Mouse (Mus musculus) olfactory bulb, adult 2 months (tissue): ENCODE measurements around the gene Snx20. TPM values are rescaled to one million over a fixed set of nuclear protein-coding genes. Genes with fewer than 3 reads are reported as not detected.

Experiments
- H3K27ac ChIP-seq: fragments of 200-500 bp; 2 replicates; pipeline ENCODE4 v1.5.1; 2012; ENCODE audit warnings: low read depth, low read length; ENCODE audit not compliant: insufficient read depth
- H3K4me1 ChIP-seq: fragments of 200-500 bp; 2 replicates; pipeline ENCODE4 v1.6.1; 2012; ENCODE audit warnings: low read length; ENCODE audit not compliant: control insufficient read depth, insufficient read depth
- H3K4me3 ChIP-seq: fragments of 200-500 bp; 2 replicates; pipeline ENCODE4 v1.5.1; 2012; ENCODE audit warnings: mild to moderate bottlenecking, low read depth, low read length, moderate library complexity; ENCODE audit not compliant: insufficient read depth
- CTCF ChIP-seq: fragments of 200-500 bp; IDR thresholded peaks from 2 replicates; pipeline ENCODE4 v1.5.1; 2012; ENCODE audit warnings: low read depth, mild to moderate bottlenecking, low read length, moderate library complexity; ENCODE audit not compliant: insufficient read depth
- POLR2A ChIP-seq: fragments of 200-500 bp; IDR thresholded peaks from 2 replicates; pipeline ENCODE4 v1.6.1; 2012; ENCODE audit warnings: mild to moderate bottlenecking, low read depth, low read length, moderate library complexity; ENCODE audit not compliant: insufficient read depth
- WGBS: fragments of 180-500 bp; shearing (Covaris S2); methylation state at CpG from one replicate; pipeline ENCODE4 v1.1.7; 2018; 5-methylcytosine and 5-hydroxymethylcytosine counted together
- polyA plus RNA-seq: library from polyadenylated mRNA; stranded (reverse); fragments of >200 nt; gene quantifications from 2 replicates; pipeline ENCODE4 v1.2.4, GENCODE M21; 2012; ENCODE audit warnings: low replicate concordance; ENCODE audit not compliant: missing spikeins, insufficient read depth, insufficient read length

The Snx20 gene
- polyA plus RNA-seq, 1 experiment: not detected

DNA sequence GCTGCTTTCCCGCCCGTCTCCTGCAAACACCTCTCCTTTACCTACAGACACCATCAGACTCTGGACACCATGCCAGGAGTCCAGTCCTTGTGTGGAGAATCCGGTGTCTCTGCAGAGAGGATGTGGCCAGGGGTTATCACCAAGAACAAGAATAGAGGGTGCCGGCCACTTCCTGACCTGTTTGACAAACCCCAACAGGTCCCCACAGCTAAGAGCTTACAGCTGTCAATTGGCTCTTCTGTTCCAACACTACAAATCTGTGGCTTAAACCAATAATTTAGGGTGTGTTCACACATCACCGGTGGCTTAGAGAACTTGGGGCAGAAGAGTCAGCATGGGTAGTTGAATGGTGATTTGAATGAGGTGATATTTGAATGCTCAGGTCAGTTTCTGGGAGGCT is 17.3 kb downstream of the Snx20 start:
- no peak overlapping the region for H3K4me3 ChIP-seq
- WGBS: 88% methylated on average over 5 of the region's 5 CpGs
- H3K4me1 ChIP-seq: peaks cover 3% of the 10 kb centered on the region; the same call in 1 of the 2 replicates
- no peak for TF ChIP-seq CTCF
- no peak for TF ChIP-seq POLR2A
- no peak overlapping the region for H3K27ac ChIP-seq

DNA sequence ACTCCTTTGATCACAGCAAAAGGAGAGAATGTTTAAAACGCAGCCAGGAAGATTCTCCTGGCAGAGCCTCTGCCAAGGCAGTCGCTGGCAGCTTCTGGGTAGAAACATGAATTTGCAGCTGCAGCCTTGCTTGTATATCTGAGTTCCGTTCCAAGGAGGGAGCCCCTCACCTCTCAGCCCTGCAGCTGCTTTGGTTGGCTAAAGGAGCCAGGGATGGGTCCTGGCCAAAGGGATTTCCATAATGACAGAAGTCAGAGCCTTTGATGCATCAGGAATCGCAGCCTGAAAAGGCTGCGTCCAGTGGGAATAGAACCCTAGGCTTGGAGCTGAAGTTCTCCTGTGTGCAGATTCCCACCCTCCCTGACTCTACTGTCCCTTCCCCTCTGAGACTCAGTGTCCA is 20.9 kb downstream of the Snx20 start:
- Histone ChIP-seq H3K4me1 (peaks cover 5% of the 10 kb centered on the region), H3K27ac (no peak overlapping the region), H3K4me3 (no peak overlapping the region)
- TF ChIP-seq CTCF (no peak), POLR2A (no peak)
- 44% methylated on average over 5 of the region's 5 CpGs for WGBS

- TF ChIP-seq CTCF (no peak), POLR2A (no peak)
- no peak overlapping the region for H3K27ac ChIP-seq
- no peak overlapping the region for H3K4me3 ChIP-seq
- H3K4me1 ChIP-seq: peaks cover 13% of the 10 kb centered on the region
- WGBS: 34% methylated on average over 6 of the region's 6 CpGs
Measured at GRCm38 (mm10) chr8:88610271-88610670, 25.7 kb downstream of the Snx20 start.

- Histone ChIP-seq H3K4me1 (peaks cover 11% of the 10 kb centered on the region), H3K27ac (no peak overlapping the region), H3K4me3 (no peak overlapping the region)
- 85% methylated on average over 8 of the region's 8 CpGs for WGBS
- TF ChIP-seq POLR2A: no peak
- no peak for TF ChIP-seq CTCF
Measured at GRCm38 (mm10) chr8:88609036-88609435, 26.9 kb downstream of the Snx20 start.

GRCm38 (mm10) chr8:88605361-88606040 is 30.4 kb downstream of the Snx20 start:
- Histone ChIP-seq H3K27ac (no peak overlapping the region), H3K4me3 (no peak overlapping the region), H3K4me1 (peaks cover 19% of the 10 kb centered on the region)
- TF ChIP-seq POLR2A (no peak), CTCF (no peak)
- 70% methylated on average over 13 of the region's 13 CpGs for WGBS

DNA sequence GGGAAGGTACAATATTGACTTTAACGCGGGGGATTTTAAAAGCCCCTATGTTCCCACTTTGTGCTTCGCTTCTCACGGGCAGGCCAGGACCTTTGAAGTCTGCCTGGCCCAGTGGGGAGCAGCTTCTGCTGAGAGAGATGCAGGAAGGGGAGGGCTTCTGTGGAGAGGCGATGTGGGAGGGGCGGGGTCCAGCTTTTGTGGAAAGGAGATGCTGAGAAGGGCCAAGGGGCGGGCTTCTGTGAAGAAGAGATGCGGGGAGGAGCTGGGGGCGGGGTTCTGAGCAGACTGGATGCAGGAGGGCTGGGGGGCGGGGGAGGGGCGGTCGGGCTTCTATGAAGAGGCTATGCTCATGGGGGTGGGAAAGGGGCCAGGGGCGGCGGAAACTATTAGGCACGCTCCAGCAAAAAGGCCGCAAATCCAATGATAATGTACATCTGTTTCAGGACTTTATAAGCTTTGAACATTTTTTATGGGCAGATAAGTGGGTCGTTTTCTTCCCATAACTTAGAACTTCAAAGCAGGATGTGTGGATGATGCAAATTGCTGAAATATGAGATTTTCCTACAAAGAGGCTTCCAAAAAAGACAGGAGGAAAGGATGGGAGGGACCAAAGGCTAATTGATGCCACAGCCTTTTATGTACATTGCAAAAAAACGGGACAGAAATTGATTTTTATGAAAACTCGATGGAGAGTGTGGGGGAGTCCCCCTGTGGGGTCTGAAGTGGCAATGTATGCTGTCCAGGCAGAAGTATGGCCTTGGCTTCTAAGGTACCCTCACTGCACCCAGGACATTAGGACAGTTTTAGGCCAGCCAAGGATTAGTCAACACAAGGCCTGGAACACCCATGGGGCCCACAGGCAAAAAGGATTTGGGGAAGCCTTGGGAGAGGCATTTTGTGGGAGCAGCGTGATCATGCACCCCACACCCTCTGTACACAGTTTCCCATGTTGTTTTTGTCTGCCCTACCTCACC is 31.6 kb downstream of the Snx20 start:
- Histone ChIP-seq H3K27ac (no peak overlapping the region), H3K4me1 (peaks cover 14% of the 10 kb centered on the region), H3K4me3 (no peak overlapping the region; the same call in 1 of the 2 replicates)
- 19% methylated on average over 20 of the region's 20 CpGs for WGBS
- TF ChIP-seq POLR2A (no peak), CTCF (no peak)

DNA sequence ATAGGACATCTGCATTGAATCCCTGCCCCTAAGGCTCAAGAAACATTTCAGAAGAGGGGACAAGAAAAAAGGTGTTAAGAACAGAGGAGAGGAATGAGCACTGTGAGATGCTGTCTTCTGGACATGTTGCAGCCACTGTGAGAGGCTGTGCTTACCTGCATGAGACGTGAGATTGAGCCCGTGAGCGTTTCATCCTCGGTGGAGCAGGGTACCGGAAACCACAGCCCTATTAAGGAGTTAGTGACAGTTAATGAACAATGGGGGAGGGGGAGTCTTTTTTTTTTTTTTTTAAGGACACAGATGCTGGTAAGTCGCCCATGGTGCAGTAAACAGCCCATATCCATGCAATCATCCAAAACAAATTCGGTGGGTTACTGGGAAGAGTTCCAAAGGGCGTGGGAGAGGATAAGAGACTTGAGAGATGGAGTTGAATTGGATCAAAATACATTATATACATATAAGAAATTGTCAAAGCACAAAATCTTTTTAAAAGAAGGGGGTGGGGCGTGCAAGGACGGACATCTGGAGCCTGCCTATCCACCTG is 32.4 kb downstream of the Snx20 start:
- Histone ChIP-seq H3K4me1 (peaks cover 14% of the 10 kb centered on the region), H3K27ac (no peak overlapping the region), H3K4me3 (no peak overlapping the region)
- WGBS: 26% methylated on average over 10 of the region's 10 CpGs
- TF ChIP-seq POLR2A: no peak
- no peak for TF ChIP-seq CTCF

- 87% methylated on average over 7 of the region's 7 CpGs for WGBS
- TF ChIP-seq POLR2A: no peak
- no peak for TF ChIP-seq CTCF
- Histone ChIP-seq H3K4me3 (no peak overlapping the region), H3K27ac (no peak overlapping the region), H3K4me1 (peaks cover 21% of the 10 kb centered on the region)
Measured at GRCm38 (mm10) chr8:88599491-88599890, 36.4 kb downstream of the Snx20 start.

DNA sequence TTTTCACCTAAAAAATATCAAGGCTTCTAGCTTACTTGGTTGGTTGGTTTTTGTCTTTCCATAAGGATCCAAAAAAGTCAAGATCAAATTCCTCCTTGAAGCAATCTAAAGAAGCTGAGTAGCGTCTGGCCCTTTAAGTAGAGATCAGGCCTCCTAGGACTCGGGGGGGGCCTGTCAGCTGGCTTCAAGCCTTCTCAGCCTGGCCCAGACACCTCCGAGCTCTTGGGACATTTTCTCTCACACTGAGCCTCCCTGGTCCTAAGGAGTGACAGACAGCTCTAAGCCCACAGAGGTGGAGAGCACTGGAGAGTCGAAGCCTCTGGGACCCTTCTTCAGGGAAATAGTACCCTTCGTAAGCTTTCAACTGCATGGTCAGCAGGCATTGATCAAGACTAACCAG is 37.4 kb downstream of the Snx20 start:
- TF ChIP-seq POLR2A (no peak), CTCF (no peak)
- Histone ChIP-seq H3K27ac (no peak overlapping the region), H3K4me3 (no peak overlapping the region), H3K4me1 (peaks cover 17% of the 10 kb centered on the region)
- 69% methylated on average over 5 of the region's 5 CpGs for WGBS
